Mouse (Mus musculus): ENCODE results near the gene Tssc4. TPM values are rescaled to one million over a fixed set of nuclear protein-coding genes. Genes with fewer than 3 reads are reported as not detected.

The Tssc4 gene
- total RNA-seq, 2 experiments from 2014 or later, result 38.5 to 41.4 TPM

GRCm38 (mm10) chr7:143059202-143059870 lies 9.7 kb upstream of the Tssc4 start:
- DNase-seq (ENCODE audit: low spot score in 2 of 2), result peak in 1 of 2 experiments; percentile 27
- TF ChIP-seq CTCF (conservative IDR thresholded peaks at IDR 0.05), result no peak
- Histone ChIP-seq H3K27ac (peak overlapping the region; percentile 67), H3K4me3 (no peak overlapping the region)

DNA sequence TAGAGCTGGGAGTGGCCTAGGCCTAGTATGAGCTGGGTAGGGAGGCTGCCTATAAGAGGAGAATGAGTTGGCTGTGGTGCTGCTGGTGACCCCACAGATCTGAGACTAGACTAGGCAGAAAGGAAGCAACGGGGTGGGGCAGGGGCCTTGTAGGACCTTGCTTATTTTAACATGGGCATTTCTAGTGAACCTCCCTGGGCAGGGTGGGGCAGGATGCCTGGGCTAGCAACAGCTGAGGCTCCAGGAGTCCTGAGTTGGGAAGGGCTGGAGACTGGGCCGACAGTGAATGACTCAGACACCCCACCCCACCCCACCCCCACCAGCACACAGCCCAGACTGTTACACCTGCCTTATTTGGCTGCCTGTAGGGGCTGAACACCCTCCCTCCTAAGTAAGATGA lies 6.3 kb upstream of the Tssc4 start:
- no peak for DNase-seq (ENCODE audit: low spot score in 2 of 2)
- Histone ChIP-seq H3K4me3 (no peak overlapping the region), H3K27ac (peak overlapping the region; percentile 74)
- no peak for TF ChIP-seq CTCF (conservative IDR thresholded peaks at IDR 0.05)

DNA sequence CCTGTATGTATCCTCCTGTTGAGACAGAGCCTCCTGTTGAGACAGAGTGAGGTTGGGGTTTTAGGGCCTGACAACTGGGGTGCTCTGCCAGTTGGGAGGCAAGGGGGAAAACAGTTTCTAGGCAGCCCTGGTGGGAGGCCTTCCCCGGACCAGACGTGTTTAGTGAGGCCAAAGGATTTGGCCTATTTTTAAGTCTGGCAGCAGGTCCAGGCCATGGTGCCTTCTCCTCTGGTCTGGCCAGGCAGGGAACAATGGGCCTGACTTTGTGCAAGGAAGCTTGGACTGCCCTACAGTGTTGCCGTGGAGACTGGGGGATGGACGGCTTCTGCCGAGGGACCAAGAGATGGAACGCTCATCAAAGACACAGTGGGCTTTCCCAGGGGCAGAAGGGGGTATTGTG lies 4.8 kb upstream of the Tssc4 start:
- H3K4me3 ChIP-seq, result no peak overlapping the region
- peak; percentile 46 to 77 for DNase-seq (ENCODE audit: low spot score in 2 of 2)
- no peak for TF ChIP-seq CTCF (conservative IDR thresholded peaks at IDR 0.05)
- H3K27ac ChIP-seq, result peak overlapping the region; percentile 74

DNA sequence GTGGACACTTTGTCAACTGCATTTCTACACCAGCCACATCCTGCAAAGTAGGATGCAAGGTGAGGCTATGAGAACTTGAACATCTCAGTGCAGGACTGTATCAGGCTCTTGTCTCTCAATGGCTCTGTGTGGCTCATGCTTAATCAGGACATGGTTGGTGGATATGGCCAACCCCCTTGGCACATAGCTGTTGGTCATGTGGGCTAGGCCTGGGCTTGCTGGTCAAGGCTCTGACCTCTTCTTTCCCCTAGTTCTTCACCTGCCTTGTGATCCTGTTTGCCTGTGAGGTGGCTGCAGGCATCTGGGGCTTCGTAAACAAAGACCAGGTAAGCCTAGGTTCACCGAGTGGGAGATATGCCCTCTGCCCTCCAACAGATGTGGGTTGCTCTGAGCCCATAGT lies 3.4 kb upstream of the Tssc4 start:
- no peak for TF ChIP-seq CTCF (conservative IDR thresholded peaks at IDR 0.05)
- no peak overlapping the region for H3K4me3 ChIP-seq
- no peak for DNase-seq (ENCODE audit: low spot score in 2 of 2)
- H3K27ac ChIP-seq, result no peak overlapping the region

GRCm38 (mm10) chr7:143067469-143067868 lies 1.6 kb upstream of the Tssc4 start:
- TF ChIP-seq CTCF (conservative IDR thresholded peaks at IDR 0.05), result no peak
- no peak for DNase-seq (ENCODE audit: low spot score in 2 of 2)
- Histone ChIP-seq H3K4me3 (no peak overlapping the region), H3K27ac (no peak overlapping the region)

DNA sequence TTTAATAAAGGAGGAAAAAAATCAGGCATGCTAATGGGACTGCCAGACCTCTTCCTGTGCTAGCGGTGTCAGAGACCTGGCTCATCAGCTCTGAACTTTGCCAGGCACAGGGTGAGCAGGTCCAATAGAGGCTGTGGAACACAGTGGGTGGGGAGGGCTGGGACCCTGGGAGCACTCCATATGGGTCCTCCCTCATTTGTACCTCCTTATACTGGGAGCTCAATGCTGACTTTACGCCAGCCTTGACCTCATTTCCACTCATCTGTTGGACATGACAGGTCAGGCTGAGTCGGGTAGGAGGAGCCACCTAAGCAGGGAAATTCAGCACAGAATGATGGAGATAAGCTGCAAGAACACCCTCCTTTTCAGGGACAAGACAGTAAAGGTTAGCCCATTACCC lies 1.2 kb upstream of the Tssc4 start:
- Histone ChIP-seq H3K27ac (peak overlapping the region; percentile 89; the same call in 1 of the 2 replicates), H3K4me3 (no peak overlapping the region; the same call in 1 of the 2 replicates)
- DNase-seq (ENCODE audit: low spot score in 2 of 2), result no peak
- TF ChIP-seq CTCF (conservative IDR thresholded peaks at IDR 0.05), result no peak

GRCm38 (mm10) chr7:143068316-143068881 lies 650 bp upstream of the Tssc4 start:
- peak in 1 of 2 experiments; percentile 62 for DNase-seq (ENCODE audit: low spot score in 2 of 2)
- TF ChIP-seq CTCF (conservative IDR thresholded peaks at IDR 0.05), result 0 out of 2 replicates have a peak, but pooled peaks have one; percentile 5
- H3K27ac ChIP-seq, result peak overlapping the region; percentile 89
- peak overlapping the region; percentile 58 for H3K4me3 ChIP-seq

- Histone ChIP-seq H3K27ac (peak overlapping the region; percentile 89), H3K4me3 (peak overlapping the region; percentile 94)
- TF ChIP-seq CTCF (conservative IDR thresholded peaks at IDR 0.05), result no peak
- no peak for DNase-seq (ENCODE audit: low spot score in 2 of 2)
These were observed 827 bp downstream of the Tssc4 start for GRCm38 (mm10) chr7:143069751-143070400.

- peak overlapping the region; percentile 94 for H3K4me3 ChIP-seq
- TF ChIP-seq CTCF (conservative IDR thresholded peaks at IDR 0.05), result no peak
- DNase-seq (ENCODE audit: low spot score in 2 of 2), result no peak
- H3K27ac ChIP-seq, result no peak overlapping the region
These were observed 1.5 kb downstream of the Tssc4 start for GRCm38 (mm10) chr7:143070506-143071070.

DNA sequence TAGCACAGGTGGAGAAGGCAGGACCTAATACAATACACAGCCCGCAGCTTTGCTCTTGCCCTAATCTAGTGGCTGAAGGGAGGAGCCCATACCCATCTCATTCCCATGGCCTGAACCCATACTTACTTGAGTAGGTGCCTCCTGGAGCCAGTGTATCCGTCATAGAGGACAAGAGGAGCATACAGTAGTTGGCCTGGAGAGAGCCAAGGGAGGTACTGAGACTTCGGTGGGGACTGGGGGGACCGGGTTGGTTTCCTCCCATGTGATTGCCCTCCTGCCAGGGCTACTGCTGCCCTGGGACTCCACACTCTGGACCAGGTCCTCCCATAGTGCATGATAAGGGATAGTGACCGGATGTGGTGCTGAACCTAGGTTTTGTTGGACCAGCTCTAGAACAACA lies 3.6 kb downstream of the Tssc4 start:
- no peak for TF ChIP-seq CTCF (conservative IDR thresholded peaks at IDR 0.05)
- no peak for DNase-seq (ENCODE audit: low spot score in 2 of 2)
- H3K4me3 ChIP-seq, result no peak overlapping the region
- H3K27ac ChIP-seq, result no peak overlapping the region

DNA sequence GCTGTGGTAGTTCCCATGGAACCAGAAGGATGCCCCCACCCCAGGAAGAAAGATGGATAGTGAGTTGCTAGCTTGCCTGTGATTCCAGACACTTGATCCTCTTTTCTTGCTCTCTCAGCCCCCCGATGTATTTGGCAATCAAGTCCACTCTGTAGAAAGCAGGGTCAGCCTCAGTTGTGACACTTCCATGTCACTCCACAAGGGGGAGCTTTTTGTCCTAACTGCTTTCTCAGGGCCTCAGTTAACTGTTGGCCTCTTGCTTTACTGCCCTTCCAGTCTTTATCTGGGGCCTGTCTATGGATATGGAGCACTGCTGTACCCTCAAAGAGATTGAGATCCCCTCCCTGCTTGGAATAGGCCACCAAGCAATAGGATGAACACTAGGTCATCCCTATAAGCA lies 4.0 kb downstream of the Tssc4 start:
- peak in 1 of 2 experiments; percentile 31 for DNase-seq (ENCODE audit: low spot score in 2 of 2)
- Histone ChIP-seq H3K4me3 (no peak overlapping the region), H3K27ac (no peak overlapping the region)
- peak; percentile 84 for TF ChIP-seq CTCF (conservative IDR thresholded peaks at IDR 0.05)

- no peak overlapping the region for H3K4me3 ChIP-seq
- DNase-seq (ENCODE audit: low spot score in 2 of 2), result no peak
- TF ChIP-seq CTCF (conservative IDR thresholded peaks at IDR 0.05), result no peak
- no peak overlapping the region for H3K27ac ChIP-seq
These were observed 6.3 kb downstream of the Tssc4 start for GRCm38 (mm10) chr7:143075394-143075793.

GRCm38 (mm10) chr7:143077351-143077750 lies 8.3 kb downstream of the Tssc4 start:
- DNase-seq (ENCODE audit: low spot score in 2 of 2), result no peak
- no peak for TF ChIP-seq CTCF (conservative IDR thresholded peaks at IDR 0.05)
- Histone ChIP-seq H3K4me3 (no peak overlapping the region), H3K27ac (no peak overlapping the region)

Data from layer of hippocampus, adult 2 months (tissue).